Mouse (Mus musculus) embryonic facial prominence, embryonic 15.5 days (tissue): ENCODE results near the gene Tmigd3. TPM values are rescaled to one million over a fixed set of nuclear protein-coding genes. Genes with fewer than 3 reads are reported as not detected.

ENCODE experiments used
- polyA plus RNA-seq: library from polyadenylated mRNA; unstranded; fragments of >200 nt; fragmentation: Nextera tagmentation; extraction: Ambion mirVana; gene quantifications from 2 replicates; pipeline ENCODE4 v1.2.1, GENCODE M21; 2015

The Tmigd3 gene
- polyA plus RNA-seq, 1 experiment from 2014 or later: 0.27 TPM

Other genes with a start within 250 kb of the Tmigd3 start
- gene Ddx20, start 183.3 kb upstream of the Tmigd3 start, polyA plus RNA-seq: 30.6 and 32.6 TPM in 2 replicates
- 5.2 and 6.7 TPM in 2 replicates for gene Inka2, start 166.3 kb upstream of the Tmigd3 start, polyA plus RNA-seq
- 95.4 and 99.2 TPM in 2 replicates for gene Rap1a, start 69.6 kb upstream of the Tmigd3 start, polyA plus RNA-seq
- gene Adora3, start within 50 bp of the Tmigd3 start, polyA plus RNA-seq: 3.5 and 4.1 TPM in 2 replicates
- 0.56 and 1.4 TPM in 2 replicates for gene I830077J02Rik, start 61.8 kb downstream of the Tmigd3 start, polyA plus RNA-seq
- 110 and 122 TPM in 2 replicates for gene Wdr77, start 88.5 kb downstream of the Tmigd3 start, polyA plus RNA-seq
- gene Atp5f1, start 89.2 kb downstream of the Tmigd3 start, polyA plus RNA-seq: 380 and 404 TPM in 2 replicates
- 0.92 and 1.5 TPM in 2 replicates for gene Ovgp1, start 102.8 kb downstream of the Tmigd3 start, polyA plus RNA-seq
- 17.7 and 35.0 TPM in 2 replicates for gene Pifo, start 143.7 kb downstream of the Tmigd3 start, polyA plus RNA-seq
- gene Chil5, start 161.9 kb downstream of the Tmigd3 start, polyA plus RNA-seq: 0.16 TPM in 1 of 2 replicates, not detected in the other
- gene Chia1, start 242.3 kb downstream of the Tmigd3 start, polyA plus RNA-seq: 0.42 and 0.59 TPM in 2 replicates